Mouse (Mus musculus) forebrain, embryonic 16.5 days (tissue): ENCODE measurements around the gene Homer1. TPM values are rescaled to one million over a fixed set of nuclear protein-coding genes. Genes with fewer than 3 reads are reported as not detected.
A peak's percentile ranks its signal among the peaks of the same experiment; 100 is the strongest.

Source experiments
- ATAC-seq: fragments of 200-750 bp; cut with Nextera tagmentation; 2 replicates; pipeline ENCODE4 v1.8.0; 2017; ENCODE audit warnings: mild to moderate bottlenecking, moderate library complexity
- H3K27ac ChIP-seq: fragments of 300-500 bp; sonication (generic); 2 replicates; pipeline ENCODE4 v1.5.1; 2014; ENCODE audit warnings: low read length, control low read depth
- H3K27me3 ChIP-seq: fragments of 300-500 bp; sonication (generic); replicated peaks from 2 replicates; pipeline ENCODE4 v1.6.1; 2014; ENCODE audit warnings: low read length; ENCODE audit not compliant: control insufficient read depth, insufficient read depth
- H3K36me3 ChIP-seq: fragments of 300-500 bp; sonication (generic); 2 replicates; pipeline ENCODE4 v1.6.1; 2014; ENCODE audit not compliant: control insufficient read depth, insufficient read depth
- H3K4me1 ChIP-seq: fragments of 300-500 bp; sonication (generic); replicated peaks from 2 replicates; pipeline ENCODE4 v1.6.1; 2014; ENCODE audit warnings: low read length; ENCODE audit not compliant: control insufficient read depth, insufficient read depth
- H3K4me2 ChIP-seq: fragments of 300-500 bp; sonication (generic); 2 replicates; pipeline ENCODE4 v1.6.1; 2014; ENCODE audit warnings: mild to moderate bottlenecking, low read length, control low read depth
- H3K4me3 ChIP-seq: fragments of 300-500 bp; sonication (generic); replicated peaks from 2 replicates; pipeline ENCODE4 v1.5.1; 2014; ENCODE audit warnings: mild to moderate bottlenecking, low read length, control low read depth
- H3K9ac ChIP-seq: fragments of 300-500 bp; sonication (generic); replicated peaks from 2 replicates; pipeline ENCODE4 v1.6.1; 2014; ENCODE audit warnings: low read depth, low read length, control low read depth
- H3K9me3 ChIP-seq: fragments of 300-500 bp; sonication (generic); 2 replicates; pipeline ENCODE4 v1.6.1; 2016; ENCODE audit warnings: low read length; ENCODE audit not compliant: control insufficient read depth
- WGBS: fragments of 180-500 bp; shearing (Covaris S2); extraction: QIAGEN DNeasy Blood & Tissue Kit; methylation state at CpG from one replicate; pipeline ENCODE4 v1.1.7; 2014; 5-methylcytosine and 5-hydroxymethylcytosine counted together
- polyA plus RNA-seq: library from polyadenylated mRNA; unstranded; fragments of >200 nt; fragmentation: Nextera tagmentation; extraction: Ambion mirVana; gene quantifications from 2 replicates; pipeline ENCODE4 v1.2.1, GENCODE M21; 2015

The Homer1 gene
- polyA plus RNA-seq, 1 experiment from 2014 or later, result 15.7 TPM

GRCm38 (mm10) chr13:93410343-93410742 is 110.9 kb downstream of the Homer1 start:
- Histone ChIP-seq H3K4me1 (no peaks in the 10 kb centered on the region), H3K27me3 (no peaks in the 10 kb centered on the region), H3K9me3 (no peaks in the 10 kb centered on the region), H3K4me3 (no peak overlapping the region), H3K9ac (no peak overlapping the region), H3K36me3 (0 out of 2 replicates have a peak, but pooled peaks cover 2% of the 10 kb centered on the region), H3K27ac (no peak overlapping the region), H3K4me2 (no peak overlapping the region)
- 89% methylated on average over 4 of the region's 4 CpGs for WGBS
- no peak for ATAC-seq

- ATAC-seq, result no peak
- H3K9ac ChIP-seq, result no peak overlapping the region
- no peaks in the 10 kb centered on the region for H3K27me3 ChIP-seq
- H3K4me2 ChIP-seq, result no peak overlapping the region
- WGBS, result 94% methylated on average over 5 of the region's 5 CpGs
- no peak overlapping the region for H3K27ac ChIP-seq
- H3K4me3 ChIP-seq, result no peak overlapping the region
- H3K36me3 ChIP-seq, result no peaks in the 10 kb centered on the region
- H3K4me1 ChIP-seq, result peaks cover 4% of the 10 kb centered on the region; the same call in 1 of the 2 replicates
- no peaks in the 10 kb centered on the region for H3K9me3 ChIP-seq
Measured at GRCm38 (mm10) chr13:93415055-93415454, 115.6 kb downstream of the Homer1 start.

GRCm38 (mm10) chr13:93418292-93418691 is 118.9 kb downstream of the Homer1 start:
- Histone ChIP-seq H3K9ac (no peak overlapping the region), H3K9me3 (no peaks in the 10 kb centered on the region), H3K4me2 (no peak overlapping the region), H3K27ac (no peak overlapping the region), H3K4me1 (peaks cover 4% of the 10 kb centered on the region; the same call in 1 of the 2 replicates), H3K36me3 (no peaks in the 10 kb centered on the region), H3K27me3 (no peaks in the 10 kb centered on the region), H3K4me3 (no peak overlapping the region)
- ATAC-seq, result no peak
- WGBS, result 86% methylated on average over 2 of the region's 2 CpGs

GRCm38 (mm10) chr13:93419779-93420178 is 120.3 kb downstream of the Homer1 start:
- 45% methylated on average over 2 of the region's 2 CpGs for WGBS
- H3K27me3 ChIP-seq, result no peaks in the 10 kb centered on the region
- H3K4me3 ChIP-seq, result no peak overlapping the region
- H3K9ac ChIP-seq, result no peak overlapping the region
- no peaks in the 10 kb centered on the region for H3K9me3 ChIP-seq
- ATAC-seq, result peak; percentile 60
- no peak overlapping the region for H3K27ac ChIP-seq
- no peak overlapping the region for H3K4me2 ChIP-seq
- H3K36me3 ChIP-seq, result no peaks in the 10 kb centered on the region
- peaks cover 4% of the 10 kb centered on the region; the same call in 1 of the 2 replicates for H3K4me1 ChIP-seq

- Histone ChIP-seq H3K27me3 (no peaks in the 10 kb centered on the region), H3K36me3 (no peaks in the 10 kb centered on the region), H3K4me3 (no peak overlapping the region), H3K27ac (no peak overlapping the region), H3K4me1 (peaks cover 4% of the 10 kb centered on the region; the same call in 1 of the 2 replicates), H3K4me2 (no peak overlapping the region), H3K9ac (no peak overlapping the region), H3K9me3 (no peaks in the 10 kb centered on the region)
- WGBS, result 86% methylated on average over 2 of the region's 2 CpGs
- no peak for ATAC-seq
Measured at GRCm38 (mm10) chr13:93423224-93423623, 123.8 kb downstream of the Homer1 start.

GRCm38 (mm10) chr13:93427920-93428876 is 128.8 kb downstream of the Homer1 start:
- H3K4me1 ChIP-seq, result no peaks in the 10 kb centered on the region
- 98% methylated on average over 5 of the region's 5 CpGs for WGBS
- peaks cover 2% of the 10 kb centered on the region; the same call in 1 of the 2 replicates for H3K36me3 ChIP-seq
- ATAC-seq, result no peak
- H3K27ac ChIP-seq, result no peak overlapping the region
- H3K27me3 ChIP-seq, result no peaks in the 10 kb centered on the region
- H3K4me2 ChIP-seq, result no peak overlapping the region
- no peak overlapping the region for H3K4me3 ChIP-seq
- H3K9me3 ChIP-seq, result no peaks in the 10 kb centered on the region
- no peak overlapping the region for H3K9ac ChIP-seq

- Histone ChIP-seq H3K4me1 (no peaks in the 10 kb centered on the region), H3K9ac (no peak overlapping the region), H3K9me3 (no peaks in the 10 kb centered on the region), H3K4me3 (no peak overlapping the region), H3K27me3 (no peaks in the 10 kb centered on the region), H3K27ac (no peak overlapping the region), H3K4me2 (no peak overlapping the region), H3K36me3 (peaks cover 2% of the 10 kb centered on the region; the same call in 1 of the 2 replicates)
- WGBS, result 98% methylated on average over 1 of the region's 1 CpGs
- ATAC-seq, result no peak
Measured at GRCm38 (mm10) chr13:93429205-93429604, 129.8 kb downstream of the Homer1 start.

- Histone ChIP-seq H3K36me3 (peaks cover 6% of the 10 kb centered on the region), H3K9me3 (no peaks in the 10 kb centered on the region), H3K4me3 (no peak overlapping the region), H3K4me1 (no peaks in the 10 kb centered on the region), H3K27ac (no peak overlapping the region), H3K27me3 (no peaks in the 10 kb centered on the region), H3K9ac (no peak overlapping the region), H3K4me2 (no peak overlapping the region)
- WGBS, result 94% methylated on average over 3 of the region's 3 CpGs
- peak; percentile 50; the same call in 1 of the 2 replicates for ATAC-seq
Measured at GRCm38 (mm10) chr13:93440167-93440566, 140.7 kb downstream of the Homer1 start.

GRCm38 (mm10) chr13:93453275-93453674 is 153.8 kb downstream of the Homer1 start:
- Histone ChIP-seq H3K4me1 (no peaks in the 10 kb centered on the region), H3K9ac (no peak overlapping the region), H3K27ac (no peak overlapping the region), H3K36me3 (peaks cover 14% of the 10 kb centered on the region), H3K9me3 (no peaks in the 10 kb centered on the region), H3K27me3 (no peaks in the 10 kb centered on the region), H3K4me3 (no peak overlapping the region), H3K4me2 (no peak overlapping the region)
- WGBS, result 59% methylated on average over 6 of the region's 6 CpGs
- peak; percentile 81 for ATAC-seq
